Comparison of ENCODE assay signal across 9 mouse cellular contexts in genomic region chr5:110415806-110416700, GRCm38 (mm10). TPM values are rescaled to one million over a fixed set of nuclear protein-coding genes. Genes with fewer than 3 reads are reported as not detected.
A peak's percentile ranks its signal among the peaks of the same experiment; 100 is the strongest.
DNase-seq lines count a peak whose midpoint lies in the region; ATAC-seq and TF ChIP-seq lines count a peak whose summit lies in the region.
"Had no signal": no experiment of that assay in that cellular context is flagged by ENCODE, and none has a peak within 500 bp of the region (broad histone marks: within the 10 kb centered on the region; RNA-seq: fewer than 3 reads in every experiment).

No protein-coding gene starts in this region.

- ATAC-seq in heart, embryonic 12.5 days (ENCODE audit: insufficient number of reproducible peaks, low FRiP score): 0 out of 2 replicates have a peak, but pooled peaks have one; percentile 16
- peak; percentile 40 for ATAC-seq in midbrain, embryonic 13.5 days
- no peak for ATAC-seq in erythroid progenitor cell, adult 5-6 weeks (replicated peaks; ENCODE audit: low FRiP score, poor library complexity, severe bottlenecking)

- no peak for TF ChIP-seq CTCF in brain, embryonic 14.5 days (IDR thresholded peaks at IDR 0.05; ENCODE audit: borderline replicate concordance, extremely low read depth, insufficient read depth, insufficient read length)

- 38% methylated on average over 11 of the region's 13 CpGs for WGBS in heart, embryonic 12.5 days
- WGBS in midbrain, embryonic 13.5 days: 27% methylated on average over 13 of the region's 13 CpGs

- H3K4me2 ChIP-seq in heart, embryonic 12.5 days: no peak overlapping the region
- H3K4me2 ChIP-seq in midbrain, embryonic 13.5 days (replicated peaks): peak overlapping the region; percentile 31

- H3K27me3 ChIP-seq in heart, embryonic 12.5 days (replicated peaks): no peaks in the 10 kb centered on the region
- H3K27me3 ChIP-seq in midbrain, embryonic 13.5 days: no peaks in the 10 kb centered on the region; the same call in 1 of the 2 replicates

- TF ChIP-seq POLR2A in brain, embryonic 14.5 days (IDR thresholded peaks at IDR 0.05; ENCODE audit: borderline replicate concordance, extremely low read depth, insufficient read depth, insufficient read length, poor library complexity, severe bottlenecking): no peak

- H3K4me1 ChIP-seq in heart, embryonic 12.5 days (replicated peaks): peaks cover 33% of the 10 kb centered on the region
- H3K4me1 ChIP-seq in midbrain, embryonic 13.5 days (replicated peaks): peaks cover 53% of the 10 kb centered on the region

- peaks cover 13% of the 10 kb centered on the region for H3K36me3 ChIP-seq in heart, embryonic 12.5 days
- H3K36me3 ChIP-seq in midbrain, embryonic 13.5 days: 0 out of 2 replicates have a peak, but pooled peaks cover 4% of the 10 kb centered on the region

- peak; percentile 48 for DNase-seq in adrenal gland, postnatal 14 days
- DNase-seq in adrenal gland, postnatal 25 days: no peak
- peak; percentile 41 for DNase-seq in brain, embryonic 14.5 days (ENCODE audit: low read depth)
- DNase-seq in frontal cortex, adult 2 months (ENCODE audit: extremely low spot score in 1 of 2, low spot score in 1 of 2): no peak
- DNase-seq in spleen, postnatal 36 days (ENCODE audit: low spot score in 2 of 2): no peak
- DNase-seq: thymus, postnatal 4 days had no signal

- peak overlapping the region; percentile 43; the same call in 1 of the 2 replicates for H3K27ac ChIP-seq in heart, embryonic 12.5 days (ENCODE audit: poor library complexity, severe bottlenecking)
- H3K27ac ChIP-seq in midbrain, embryonic 13.5 days: peak overlapping the region; percentile 91

- H3K4me3 ChIP-seq in heart, embryonic 12.5 days: no peak overlapping the region
- no peak overlapping the region for H3K4me3 ChIP-seq in midbrain, embryonic 13.5 days (replicated peaks)

- H3K9ac ChIP-seq in heart, embryonic 12.5 days: 0 out of 2 replicates have a peak overlapping the region, but pooled peaks have one; percentile 8
- 0 out of 2 replicates have a peak overlapping the region, but pooled peaks have one; percentile 12 for H3K9ac ChIP-seq in midbrain, embryonic 13.5 days (replicated peaks)

- H3K9me3 ChIP-seq in heart, embryonic 12.5 days (replicated peaks): no peaks in the 10 kb centered on the region
- H3K9me3 ChIP-seq in midbrain, embryonic 13.5 days: no peaks in the 10 kb centered on the region

RNA-seq across cellular contexts. Expression of gene Fbrsl1, which starts 32.2 kb away (rescaled TPM):
- 74.4 and 78.0 TPM in 2 replicates for total RNA-seq in adrenal gland, postnatal 14 days (2021)
- total RNA-seq in adrenal gland, postnatal 25 days (2021): 71.5 and 81.3 TPM in 2 replicates
- polyA plus RNA-seq in brain, embryonic 14.5 days (2012; rRNA removed): 56.1 and 78.4 TPM in 2 replicates
- polyA plus RNA-seq in heart, embryonic 12.5 days (2016; fragmentation: Nextera tagmentation; extraction: Ambion mirVana): 14.4 and 14.8 TPM in 2 replicates
- polyA plus RNA-seq in midbrain, embryonic 13.5 days (2015; fragmentation: Nextera tagmentation; extraction: Ambion mirVana): 16.1 and 20.6 TPM in 2 replicates
- total RNA-seq in erythroid progenitor cell, adult 5-6 weeks (2015; ENCODE audit: low replicate concordance): 12.6 and 32.4 TPM in 2 replicates
- total RNA-seq in erythroid progenitor cell, adult 5-6 weeks (2017; ENCODE audit: low replicate concordance): 13.6 and 17.1 TPM in 2 replicates
- polyA plus RNA-seq in frontal cortex, adult 2 months (2012; rRNA removed): 54.9 and 60.8 TPM in 2 replicates

Comparison
In these comparisons a context has a peak if more than half of its experiments do, and no peak if none do; other contexts are left out.
1. DNase-seq: peak in adrenal gland, postnatal 14 days (single experiment) and brain, embryonic 14.5 days (single experiment); none in adrenal gland, postnatal 25 days (single experiment), frontal cortex, adult 2 months (0 of 2) and spleen, postnatal 36 days (0 of 2).